Mouse (Mus musculus) gastrocnemius, postnatal 14 days (tissue): ENCODE data around the gene Lrfn2. TPM values are rescaled to one million over a fixed set of nuclear protein-coding genes. Genes with fewer than 3 reads are reported as not detected.

Experiments
- DNase-seq: peaks from one replicate; pipeline ENCODE4 v3.0.0; 2021; ENCODE audit warnings: mixed read lengths
- intact Hi-C: fragments of 180-260 bp; cut with DNase I; formaldehyde crosslinking; loops from one replicate; pipeline ENCODE4 v1.15.1; 2025; ENCODE audit warnings: low total_unique reads
- total RNA-seq, 2 experiments: library from RNA; stranded (reverse); gene quantifications; 2 replicates each; pipeline ENCODE4 v1.2.3; 2021

Gene Lrfn2
- total RNA-seq, 2 experiments from 2014 or later: 0.41 to 0.47 TPM

- intact Hi-C loops: no loop called here
- peak; percentile 31 for DNase-seq
Measured at GRCm38 (mm10) chr17:49029556-49030268, 97.5 kb downstream of the Lrfn2 start.

GRCm38 (mm10) chr17:49030269-49030615 lies 98.1 kb downstream of the Lrfn2 start:
- intact Hi-C loops: no loop called here
- no peak for DNase-seq

DNA sequence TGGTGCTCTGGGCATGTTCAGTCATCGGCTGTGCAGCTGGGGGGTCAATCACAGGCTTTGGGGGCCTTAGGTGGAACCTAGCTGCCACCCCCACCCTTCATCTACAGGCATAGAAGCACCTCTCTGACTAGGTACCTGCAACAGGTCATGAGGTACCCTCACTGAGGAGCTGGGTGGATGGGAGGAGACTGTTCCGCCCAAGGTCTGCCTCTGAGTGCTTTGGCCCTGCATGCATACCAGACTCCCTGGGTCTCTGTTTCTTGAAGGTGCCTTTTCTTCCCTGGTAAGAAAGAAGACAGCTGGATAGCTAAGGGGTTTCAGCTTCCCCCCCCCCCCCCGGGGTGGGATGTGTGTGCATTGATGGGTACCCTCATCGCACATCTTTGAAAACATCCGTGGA lies 98.7 kb downstream of the Lrfn2 start:
- DNase-seq: no peak
- intact Hi-C loops: no loop called here

- DNase-seq: peak; percentile 57
- intact Hi-C loops: no loop called here
Measured at GRCm38 (mm10) chr17:49031790-49032189, 99.6 kb downstream of the Lrfn2 start.

GRCm38 (mm10) chr17:49033276-49033675 lies 101.1 kb downstream of the Lrfn2 start:
- DNase-seq: peak; percentile 14
- intact Hi-C loops: no loop called here

DNA sequence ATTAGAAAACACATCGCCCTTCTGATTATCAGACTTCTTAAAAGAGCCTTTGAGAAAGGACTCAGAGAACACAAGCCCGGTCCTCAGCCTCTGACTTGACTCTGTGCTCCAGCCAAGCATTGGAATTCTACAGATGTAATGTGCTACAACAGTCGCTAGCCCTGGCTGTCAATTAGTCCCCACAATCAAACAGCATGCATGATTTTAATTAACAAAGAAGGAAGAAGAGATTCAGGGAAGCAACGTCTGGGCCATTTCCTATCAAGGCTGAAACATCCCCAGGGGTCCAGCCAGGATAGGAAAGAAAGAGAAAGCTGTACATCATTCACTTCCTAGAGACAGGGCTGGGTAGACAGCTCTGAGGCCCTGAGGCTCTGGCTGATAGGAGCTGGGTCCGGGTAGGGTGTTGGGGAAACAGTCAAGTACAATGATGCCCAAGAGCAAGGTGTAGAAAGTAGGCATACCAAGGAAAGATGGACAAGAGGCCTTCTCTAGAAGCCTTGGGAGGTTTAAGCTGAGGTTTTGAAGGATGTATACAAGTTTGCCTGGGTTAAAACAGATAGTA lies 101.6 kb downstream of the Lrfn2 start:
- intact Hi-C loops: no loop called here
- DNase-seq: no peak

- intact Hi-C loops: no loop called here
- no peak for DNase-seq
Measured at GRCm38 (mm10) chr17:49035052-49035451, 102.9 kb downstream of the Lrfn2 start.

GRCm38 (mm10) chr17:49037163-49037950 lies 105.2 kb downstream of the Lrfn2 start:
- DNase-seq: no peak
- intact Hi-C loops: no loop called here

- DNase-seq: no peak
- intact Hi-C loops: no loop called here
Measured at GRCm38 (mm10) chr17:49043806-49044640, 111.8 kb downstream of the Lrfn2 start.

- DNase-seq: no peak
- intact Hi-C loops: no loop called here
Measured at GRCm38 (mm10) chr17:49047921-49048320, 115.7 kb downstream of the Lrfn2 start.

DNA sequence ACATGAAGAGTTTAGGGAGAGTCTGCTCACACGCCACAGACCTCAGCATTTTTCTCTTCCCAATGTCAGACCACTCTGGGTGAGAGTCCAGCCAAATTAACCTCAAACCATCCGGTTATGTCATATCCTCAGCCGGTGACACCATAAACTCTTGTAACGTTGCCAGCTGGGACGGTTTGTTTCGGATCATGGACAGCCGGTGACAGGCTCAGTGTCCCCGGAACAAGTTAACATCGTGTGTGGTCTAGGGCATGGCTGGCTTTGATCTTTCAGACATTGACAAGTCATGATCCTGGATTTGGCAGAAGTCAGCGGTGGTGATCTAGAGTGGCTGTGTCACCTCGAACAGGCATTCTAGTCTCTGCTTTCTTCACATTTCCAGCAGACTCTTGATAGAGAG lies 119.1 kb downstream of the Lrfn2 start:
- no peak for DNase-seq
- intact Hi-C loops: no loop called here

DNA sequence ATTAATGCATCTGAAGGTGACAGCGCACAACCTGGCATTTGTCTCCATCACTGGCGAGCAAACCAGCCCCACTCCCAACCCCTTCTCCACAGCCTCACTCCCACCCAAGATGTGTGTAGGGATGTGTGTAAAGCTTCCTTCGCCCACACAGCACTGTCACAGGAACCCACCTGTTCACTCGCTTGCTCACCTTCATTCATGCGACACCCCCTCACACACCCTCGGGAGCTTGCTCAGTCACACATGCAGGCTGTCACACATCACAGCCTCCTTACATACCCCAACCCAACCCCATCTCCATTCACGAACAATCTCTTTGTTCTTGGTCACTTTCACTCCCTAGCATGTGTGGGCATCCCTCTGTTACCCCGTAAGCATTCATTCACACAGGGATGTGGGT lies 129.0 kb downstream of the Lrfn2 start:
- intact Hi-C loops: no loop called here
- no peak for DNase-seq

- intact Hi-C loops: no loop called here
- no peak for DNase-seq
Measured at GRCm38 (mm10) chr17:49063789-49064188, 131.6 kb downstream of the Lrfn2 start.

- intact Hi-C loops: no loop called here
- DNase-seq: no peak
Measured at GRCm38 (mm10) chr17:49064526-49064925, 132.3 kb downstream of the Lrfn2 start.

GRCm38 (mm10) chr17:49065050-49065449 lies 132.9 kb downstream of the Lrfn2 start:
- DNase-seq: no peak
- intact Hi-C loops: no loop called here

GRCm38 (mm10) chr17:49066748-49067147 lies 134.6 kb downstream of the Lrfn2 start:
- intact Hi-C loops: no loop called here
- DNase-seq: no peak

GRCm38 (mm10) chr17:49078168-49078567 lies 146.0 kb downstream of the Lrfn2 start:
- DNase-seq: no peak

DNA sequence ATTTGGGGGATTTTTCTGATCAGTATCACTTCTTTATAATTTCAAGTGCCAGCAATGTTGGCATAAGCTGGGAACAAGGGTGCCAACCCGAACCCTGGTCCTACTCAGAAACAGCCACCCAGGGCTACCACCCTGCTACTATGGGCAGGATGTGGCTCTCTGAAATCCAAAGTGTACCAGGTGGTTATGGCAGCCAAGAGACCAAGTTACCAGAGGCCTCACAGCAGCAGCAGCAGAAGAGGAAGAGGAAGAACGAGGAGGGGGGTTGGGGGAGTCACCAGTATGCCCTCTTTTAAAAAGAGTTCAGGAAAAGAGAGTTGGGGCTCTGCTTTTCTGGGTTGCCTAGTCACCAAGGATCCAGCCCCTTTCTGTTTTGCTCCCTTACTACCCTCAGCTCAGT lies 147.5 kb downstream of the Lrfn2 start:
- intact Hi-C loops: no loop called here
- DNase-seq: no peak

More at GRCm38 (mm10) chr17:49078168-49078567, 146.0 kb downstream of the Lrfn2 start:
- intact Hi-C loops: no loop called here

GRCm38 (mm10) chr17:49083594-49084380 lies 151.6 kb downstream of the Lrfn2 start:
- intact Hi-C loops: no loop called here
- DNase-seq: peak; percentile 38
